12 mouse cellular contexts compared by ENCODE assay signal in the genomic region with DNA sequence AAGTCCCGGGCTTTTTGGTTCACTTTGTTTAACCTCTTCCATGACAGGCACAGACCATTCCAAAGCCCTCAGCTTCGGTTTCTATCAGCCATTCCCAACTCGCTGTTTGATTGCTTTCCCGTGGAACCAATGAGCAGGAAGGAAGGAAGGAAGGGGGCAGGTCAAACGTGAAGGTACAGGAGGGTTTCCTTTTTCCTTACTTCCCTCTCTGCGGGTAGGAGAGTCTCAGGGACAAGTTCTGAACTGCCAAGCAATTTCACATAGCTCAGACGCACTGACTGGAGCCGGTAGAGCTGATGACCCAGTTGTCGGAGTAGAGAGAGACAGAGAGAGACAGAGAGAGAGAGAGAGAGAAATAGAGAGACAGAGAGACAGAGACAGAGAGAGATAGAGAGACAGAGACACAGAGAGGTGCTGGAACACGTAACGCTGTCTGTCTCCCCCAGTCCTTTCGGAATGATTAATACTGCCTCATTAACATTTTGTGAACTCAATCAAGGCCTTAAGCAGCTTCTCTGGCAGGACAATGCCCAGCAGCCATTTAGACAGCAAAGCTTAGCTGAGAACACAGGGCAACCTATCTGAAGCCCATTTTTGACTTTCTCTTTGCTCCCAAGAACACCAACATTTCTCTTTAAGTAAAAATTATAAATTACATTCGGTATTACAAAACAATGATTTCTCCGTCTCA. TPM values are rescaled to one million over a fixed set of nuclear protein-coding genes. Genes with fewer than 3 reads are reported as not detected.
DNase-seq lines count a peak whose midpoint lies in the region; ATAC-seq and TF ChIP-seq lines count a peak whose summit lies in the region.
"Had no signal": no experiment of that assay in that cellular context is flagged by ENCODE, and none has a peak within 500 bp of the region (broad histone marks: within the 10 kb centered on the region; RNA-seq: fewer than 3 reads in every experiment).

No protein-coding gene starts in this region.

- no peak overlapping the region for H3K27ac ChIP-seq in cerebellum, adult 2 months (ENCODE audit: insufficient read depth, low read length)
- peak overlapping the region; percentile 44; the same call in 1 of the 2 replicates for H3K27ac ChIP-seq in hindbrain, embryonic 13.5 days
- H3K27ac ChIP-seq: liver, embryonic 13.5 days had no signal

- 60% methylated on average over 14 of the region's 14 CpGs for WGBS in cerebellum, adult 2 months
- 46% methylated on average over 14 of the region's 14 CpGs for WGBS in hindbrain, embryonic 13.5 days

- no peaks in the 10 kb centered on the region for H3K9me3 ChIP-seq in E14TG2a.4 (ENCODE audit: low read length)
- H3K9me3 ChIP-seq in hindbrain, embryonic 13.5 days = no peaks in the 10 kb centered on the region
- H3K9me3 ChIP-seq: embryonic facial prominence, embryonic 15.5 days; liver, embryonic 13.5 days had no signal

- no peak for TF ChIP-seq POLR2A in cerebellum, adult 2 months (IDR thresholded peaks at IDR 0.05; ENCODE audit: borderline replicate concordance, insufficient read depth, low read length)

- 0 out of 2 replicates have a peak, but pooled peaks have one; percentile 54 for ATAC-seq in hindbrain, embryonic 13.5 days (ENCODE audit: low FRiP score)
- ATAC-seq in cerebellum, adult (ENCODE audit: insufficient number of reproducible peaks, low FRiP score, low TSS enrichment) = no peak
- ATAC-seq: activated CD4-positive, CD25-positive, alpha-beta regulatory T cell, adult 4 months had no signal

- no peak overlapping the region for H3K9ac ChIP-seq in hindbrain, embryonic 13.5 days
- H3K9ac ChIP-seq: embryonic facial prominence, embryonic 15.5 days; liver, embryonic 13.5 days had no signal

- H3K4me3 ChIP-seq in cerebellum, adult 2 months (replicated peaks; ENCODE audit: insufficient read depth, low read depth, low read length) = no peak overlapping the region
- H3K4me3 ChIP-seq in E14TG2a.4 (replicated peaks; ENCODE audit: low read length) = peak overlapping the region; percentile 39
- H3K4me3 ChIP-seq in hindbrain, embryonic 13.5 days = no peak overlapping the region
- H3K4me3 ChIP-seq: embryonic facial prominence, embryonic 15.5 days; liver, embryonic 13.5 days had no signal

- DNase-seq in cerebellum, postnatal 14 days = peak; percentile 40 to 43
- no peak for DNase-seq in cerebellum, adult 2 months
- peak; percentile 79 for DNase-seq in lung, postnatal 36 days
- DNase-seq in thymus, postnatal 4 days = no peak
- no peak for DNase-seq in urinary bladder, adult 18-20 months (ENCODE audit: low spot score in 2 of 2)
- DNase-seq: liver, embryonic 13.5 days; right cerebral cortex, postnatal 14 days had no signal

- no peak for TF ChIP-seq CTCF in cerebellum, adult 2 months (IDR thresholded peaks at IDR 0.05; ENCODE audit: borderline replicate concordance, insufficient read depth, low read depth, low read length)
- no peak for TF ChIP-seq CTCF in E14TG2a.4 (conservative IDR thresholded peaks at IDR 0.05; ENCODE audit: low read length)

- no peaks in the 10 kb centered on the region for H3K36me3 ChIP-seq in E14TG2a.4 (ENCODE audit: insufficient read depth, low read length)
- H3K36me3 ChIP-seq in hindbrain, embryonic 13.5 days = no peaks in the 10 kb centered on the region
- H3K36me3 ChIP-seq: embryonic facial prominence, embryonic 15.5 days; liver, embryonic 13.5 days had no signal

- H3K4me2 ChIP-seq in hindbrain, embryonic 13.5 days = 0 out of 2 replicates have a peak overlapping the region, but pooled peaks have one; percentile 10
- H3K4me2 ChIP-seq: embryonic facial prominence, embryonic 15.5 days; liver, embryonic 13.5 days had no signal

- H3K4me1 ChIP-seq in cerebellum, adult 2 months (ENCODE audit: control insufficient read depth, insufficient read depth, low read length) = no peaks in the 10 kb centered on the region
- peaks cover 31% of the 10 kb centered on the region for H3K4me1 ChIP-seq in E14TG2a.4 (replicated peaks; ENCODE audit: low read depth, low read length)
- H3K4me1 ChIP-seq in hindbrain, embryonic 13.5 days (replicated peaks) = peaks cover 15% of the 10 kb centered on the region

- no peaks in the 10 kb centered on the region for H3K27me3 ChIP-seq in cerebellum, adult 2 months (ENCODE audit: control insufficient read depth, insufficient read depth, low read length)
- H3K27me3 ChIP-seq in E14TG2a.4 (ENCODE audit: insufficient read depth, low read length) = no peaks in the 10 kb centered on the region
- no peaks in the 10 kb centered on the region for H3K27me3 ChIP-seq in hindbrain, embryonic 13.5 days
- H3K27me3 ChIP-seq: embryonic facial prominence, embryonic 15.5 days; liver, embryonic 13.5 days had no signal

RNA-seq across cellular contexts. Expression of a gene that starts 13.1 kb away (rescaled TPM):
- polyA plus RNA-seq in cerebellum, adult 2 months (2012; rRNA removed) = 90.6 and 102 TPM in 2 replicates
- 74.6 and 76.5 TPM in 2 replicates for polyA plus RNA-seq in hindbrain, embryonic 13.5 days (2015; fragmentation: Nextera tagmentation; extraction: Ambion mirVana)

Comparison
In these comparisons a context has a peak if more than half of its experiments do, and no peak if none do; other contexts are left out.
1. DNase-seq: peak in cerebellum, postnatal 14 days (2 of 2) and lung, postnatal 36 days (single experiment); none in cerebellum, adult 2 months (0 of 2), thymus, postnatal 4 days (single experiment) and urinary bladder, adult 18-20 months (0 of 2).